Mouse (Mus musculus): ENCODE results near the gene Arhgap24. TPM values are rescaled to one million over a fixed set of nuclear protein-coding genes. Genes with fewer than 3 reads are reported as not detected.

Arhgap24 gene
- polyA plus RNA-seq, 1 experiment from 2014 or later = 6.7 TPM

DNA sequence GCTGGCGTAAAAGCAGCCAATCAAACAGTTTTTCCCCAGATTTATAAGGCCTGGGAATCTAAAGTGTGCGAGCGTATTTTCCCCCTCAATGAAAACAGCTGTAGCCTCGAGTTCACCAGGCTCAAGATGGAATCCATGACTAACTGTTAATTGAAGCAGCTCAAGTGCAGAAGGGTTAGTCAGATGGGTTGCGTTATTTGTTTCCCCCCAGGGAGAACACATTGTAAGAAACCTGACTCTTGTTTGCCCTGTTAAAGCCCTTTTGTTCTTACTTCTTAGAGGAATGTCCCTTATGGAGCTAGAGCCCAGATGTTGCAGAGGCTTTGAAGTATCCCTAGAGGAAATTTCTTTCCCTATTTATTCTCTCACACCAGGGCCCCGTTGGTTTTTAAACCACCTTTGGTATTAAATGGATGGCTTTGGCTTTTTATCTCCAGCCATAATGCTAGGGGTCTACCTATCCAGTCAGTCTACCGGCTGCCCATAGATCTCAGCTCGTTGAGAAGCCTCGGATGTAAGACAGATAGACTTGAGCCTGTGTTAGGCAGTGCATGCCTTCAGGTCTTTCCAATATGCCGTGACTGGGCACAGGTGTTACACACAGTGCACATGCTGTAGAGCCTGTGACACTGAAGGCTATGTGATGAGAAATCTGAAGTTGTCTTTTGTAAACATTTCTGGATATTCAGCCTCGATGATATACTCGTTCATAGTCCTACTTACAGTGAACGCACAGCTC, 184.0 kb downstream of the Arhgap24 start:
- Histone ChIP-seq H3K4me2 (replicated peaks; ENCODE audit: low read depth, low read length) (no peak overlapping the region), H3K36me3 (ENCODE audit: control insufficient read depth, insufficient read depth, low read length) (no peaks in the 10 kb centered on the region), H3K4me1 (replicated peaks; ENCODE audit: control insufficient read depth, insufficient read depth, low read length) (no peaks in the 10 kb centered on the region), H3K9me3 (ENCODE audit: control insufficient read depth, low read length) (no peaks in the 10 kb centered on the region), H3K9ac (ENCODE audit: low read depth, low read length) (no peak overlapping the region), H3K27me3 (ENCODE audit: control insufficient read depth, insufficient read depth, low read length) (no peaks in the 10 kb centered on the region), H3K4me3 (ENCODE audit: low read depth, low read length) (no peak overlapping the region), H3K27ac (ENCODE audit: low read depth, low read length) (no peak overlapping the region)
- peak; percentile 13 for DNase-seq (ENCODE audit: low spot score)
- ATAC-seq (ENCODE audit: low FRiP score) = no peak
- whole genome bisulfite sequencing = 48% methylated on average over 13 of the region's 13 CpGs

DNA sequence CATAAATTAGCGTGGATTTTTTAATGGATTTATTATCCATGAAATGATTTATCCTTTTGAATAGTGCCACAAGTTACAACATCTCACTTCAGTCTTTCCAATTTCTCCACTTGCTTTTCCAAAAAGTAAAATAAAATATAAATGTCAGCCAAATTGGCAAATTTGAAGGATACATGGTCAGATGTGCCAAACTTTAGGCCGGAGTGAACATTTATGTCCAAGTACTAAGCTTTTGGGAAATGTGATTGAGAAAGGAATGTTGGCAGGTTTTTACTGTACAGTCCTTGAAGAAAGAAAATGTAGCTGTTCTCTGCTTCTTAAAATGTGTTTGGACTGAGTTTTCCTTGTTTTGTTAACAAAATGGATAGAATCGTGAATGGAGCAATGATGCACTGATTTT, 185.7 kb downstream of the Arhgap24 start:
- ATAC-seq (ENCODE audit: low FRiP score) = no peak
- Histone ChIP-seq H3K9me3 (ENCODE audit: control insufficient read depth, low read length) (no peaks in the 10 kb centered on the region), H3K27me3 (ENCODE audit: control insufficient read depth, insufficient read depth, low read length) (no peaks in the 10 kb centered on the region), H3K4me3 (ENCODE audit: low read depth, low read length) (no peak overlapping the region), H3K4me2 (replicated peaks; ENCODE audit: low read depth, low read length) (no peak overlapping the region), H3K27ac (ENCODE audit: low read depth, low read length) (no peak overlapping the region), H3K4me1 (replicated peaks; ENCODE audit: control insufficient read depth, insufficient read depth, low read length) (no peaks in the 10 kb centered on the region), H3K36me3 (ENCODE audit: control insufficient read depth, insufficient read depth, low read length) (no peaks in the 10 kb centered on the region), H3K9ac (ENCODE audit: low read depth, low read length) (no peak overlapping the region)
- 88% methylated on average over 3 of the region's 3 CpGs for WGBS
- DNase-seq (ENCODE audit: low spot score) = no peak

DNA sequence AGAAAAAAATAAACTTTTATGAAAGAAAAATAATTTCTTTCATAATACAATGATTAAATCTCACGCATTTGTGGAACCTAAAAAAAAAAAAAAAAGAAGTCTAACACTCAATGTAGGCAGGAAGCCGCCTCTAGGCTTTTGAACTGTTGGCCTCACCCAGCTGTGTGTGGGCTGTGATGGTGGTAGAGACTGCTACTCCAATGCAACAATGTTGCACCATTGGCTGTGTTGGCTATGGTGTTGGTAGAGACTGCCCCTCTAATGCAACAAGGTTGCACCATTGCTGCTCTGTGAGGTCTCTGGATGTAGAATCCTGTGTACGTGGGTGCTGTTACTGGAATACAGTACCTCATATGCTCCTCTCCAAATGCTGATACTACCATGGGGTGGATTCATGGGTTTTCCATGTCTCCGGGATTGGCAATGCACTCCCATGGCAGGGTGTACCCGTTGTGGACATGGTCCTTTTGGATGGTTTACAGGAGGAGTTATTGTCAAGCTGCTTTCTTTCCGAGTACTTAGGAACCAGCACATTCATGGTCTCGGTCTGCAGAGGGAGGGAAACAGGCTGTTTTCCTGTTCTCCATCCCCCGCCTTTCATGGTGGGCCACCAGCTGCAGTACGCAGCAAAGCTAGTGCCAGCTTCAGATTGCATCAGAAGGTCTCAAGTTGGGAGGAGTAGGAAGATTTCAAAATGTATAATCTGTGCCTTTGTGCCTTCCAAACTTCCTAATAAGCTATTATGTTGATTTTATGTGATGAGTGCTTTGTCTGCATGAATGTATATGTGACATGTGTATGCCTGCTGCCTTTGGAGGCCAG, 186.8 kb downstream of the Arhgap24 start:
- 90% methylated on average over 9 of the region's 9 CpGs for WGBS
- no peak for DNase-seq (ENCODE audit: low spot score)
- Histone ChIP-seq H3K27me3 (ENCODE audit: control insufficient read depth, insufficient read depth, low read length) (no peaks in the 10 kb centered on the region), H3K9ac (ENCODE audit: low read depth, low read length) (no peak overlapping the region), H3K4me3 (ENCODE audit: low read depth, low read length) (no peak overlapping the region), H3K36me3 (ENCODE audit: control insufficient read depth, insufficient read depth, low read length) (no peaks in the 10 kb centered on the region), H3K9me3 (ENCODE audit: control insufficient read depth, low read length) (no peaks in the 10 kb centered on the region), H3K27ac (ENCODE audit: low read depth, low read length) (no peak overlapping the region), H3K4me1 (replicated peaks; ENCODE audit: control insufficient read depth, insufficient read depth, low read length) (no peaks in the 10 kb centered on the region), H3K4me2 (replicated peaks; ENCODE audit: low read depth, low read length) (no peak overlapping the region)
- no peak for ATAC-seq (ENCODE audit: low FRiP score)

DNA sequence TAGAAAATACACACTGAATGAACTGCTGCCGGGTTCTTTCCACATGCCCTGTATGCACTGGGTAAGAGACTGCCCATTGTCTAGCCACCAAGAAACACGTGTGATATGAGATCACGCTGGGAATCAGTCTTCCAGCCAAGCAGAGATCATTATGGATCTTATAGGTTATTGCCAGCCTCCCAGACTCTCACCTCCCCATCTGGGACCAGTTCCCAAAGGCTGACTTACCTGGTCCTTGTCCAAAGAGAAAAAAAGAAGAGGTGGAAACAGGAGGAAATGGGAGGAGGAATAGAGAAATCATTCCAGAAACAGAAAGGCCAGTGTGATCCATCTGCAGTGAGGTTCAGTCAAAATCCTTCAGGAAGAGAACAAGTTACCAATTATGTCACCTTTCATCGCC, 189.0 kb downstream of the Arhgap24 start:
- Histone ChIP-seq H3K4me1 (replicated peaks; ENCODE audit: control insufficient read depth, insufficient read depth, low read length) (no peaks in the 10 kb centered on the region), H3K9me3 (ENCODE audit: control insufficient read depth, low read length) (no peaks in the 10 kb centered on the region), H3K4me2 (replicated peaks; ENCODE audit: low read depth, low read length) (no peak overlapping the region), H3K4me3 (ENCODE audit: low read depth, low read length) (no peak overlapping the region), H3K9ac (ENCODE audit: low read depth, low read length) (no peak overlapping the region), H3K27me3 (ENCODE audit: control insufficient read depth, insufficient read depth, low read length) (no peaks in the 10 kb centered on the region), H3K27ac (ENCODE audit: low read depth, low read length) (no peak overlapping the region), H3K36me3 (ENCODE audit: control insufficient read depth, insufficient read depth, low read length) (no peaks in the 10 kb centered on the region)
- DNase-seq (ENCODE audit: low spot score) (no peak), ATAC-seq (ENCODE audit: low FRiP score) (no peak)
- WGBS = 87% methylated on average over 4 of the region's 4 CpGs

DNA sequence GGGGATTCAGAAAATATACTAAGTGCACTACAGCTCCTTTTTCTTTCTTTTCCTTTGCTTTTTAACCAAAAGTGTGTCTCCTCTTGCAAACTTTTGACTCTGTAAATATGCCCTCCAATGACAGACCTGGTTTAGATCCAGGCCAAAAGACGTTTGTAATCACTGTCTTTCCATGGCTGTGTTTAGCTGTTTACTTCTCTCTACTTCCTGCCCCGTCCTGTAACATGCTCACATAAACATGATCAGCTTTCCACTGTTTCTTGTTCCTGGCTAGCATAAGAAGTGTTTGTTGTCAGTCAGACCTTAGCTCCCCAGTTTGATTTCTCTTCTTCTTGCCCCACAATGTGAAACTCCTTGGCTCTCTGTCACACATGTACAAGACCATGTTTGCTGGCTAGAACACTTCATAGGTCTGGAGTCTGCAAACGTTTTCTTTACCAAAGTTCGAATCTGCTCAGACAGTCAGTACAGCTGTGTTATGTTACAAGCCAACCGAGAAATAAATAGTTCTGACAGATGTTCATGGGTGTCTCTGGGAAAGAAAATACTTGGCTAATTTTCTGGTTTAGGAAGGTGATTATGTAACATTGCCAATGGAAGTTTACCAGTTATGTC, 189.6 kb downstream of the Arhgap24 start:
- Histone ChIP-seq H3K27me3 (ENCODE audit: control insufficient read depth, insufficient read depth, low read length) (no peaks in the 10 kb centered on the region), H3K9ac (ENCODE audit: low read depth, low read length) (no peak overlapping the region), H3K4me3 (ENCODE audit: low read depth, low read length) (no peak overlapping the region), H3K9me3 (ENCODE audit: control insufficient read depth, low read length) (no peaks in the 10 kb centered on the region), H3K4me2 (replicated peaks; ENCODE audit: low read depth, low read length) (no peak overlapping the region), H3K4me1 (replicated peaks; ENCODE audit: control insufficient read depth, insufficient read depth, low read length) (no peaks in the 10 kb centered on the region), H3K36me3 (ENCODE audit: control insufficient read depth, insufficient read depth, low read length) (no peaks in the 10 kb centered on the region), H3K27ac (ENCODE audit: low read depth, low read length) (no peak overlapping the region)
- no peak for DNase-seq (ENCODE audit: low spot score)
- ATAC-seq (ENCODE audit: low FRiP score) = no peak
- WGBS = 71% methylated on average over 5 of the region's 5 CpGs

DNA sequence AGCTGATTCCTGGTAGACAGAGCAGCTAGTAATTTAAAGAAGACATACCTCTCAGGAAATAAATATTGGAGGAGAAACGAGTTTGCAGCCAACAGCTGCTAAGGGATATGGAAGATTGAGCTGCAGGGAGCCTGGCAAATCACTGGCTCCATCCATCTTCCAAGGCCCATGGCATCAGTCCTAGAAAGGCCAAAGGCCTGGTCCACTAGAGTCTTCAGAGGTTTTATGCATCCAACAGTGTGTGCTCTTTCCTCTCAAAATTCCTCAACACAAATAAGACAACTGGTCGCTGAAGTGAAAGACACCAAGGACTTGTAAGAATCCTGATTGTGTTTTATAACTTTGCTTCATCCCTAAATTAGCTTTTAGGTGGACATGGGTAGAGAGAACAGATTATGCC, 194.1 kb downstream of the Arhgap24 start:
- H3K27me3 ChIP-seq (ENCODE audit: control insufficient read depth, insufficient read depth, low read length) = no peaks in the 10 kb centered on the region
- no peaks in the 10 kb centered on the region for H3K4me1 ChIP-seq (replicated peaks; ENCODE audit: control insufficient read depth, insufficient read depth, low read length)
- H3K4me3 ChIP-seq (ENCODE audit: low read depth, low read length) = no peak overlapping the region
- H3K9me3 ChIP-seq (ENCODE audit: control insufficient read depth, low read length) = no peaks in the 10 kb centered on the region
- WGBS = 72% methylated on average over 2 of the region's 2 CpGs
- no peak overlapping the region for H3K27ac ChIP-seq (ENCODE audit: low read depth, low read length)
- DNase-seq (ENCODE audit: low spot score) (no peak), ATAC-seq (ENCODE audit: low FRiP score) (no peak)
- no peak overlapping the region for H3K9ac ChIP-seq (ENCODE audit: low read depth, low read length)
- no peaks in the 10 kb centered on the region for H3K36me3 ChIP-seq (ENCODE audit: control insufficient read depth, insufficient read depth, low read length)
- no peak overlapping the region for H3K4me2 ChIP-seq (replicated peaks; ENCODE audit: low read depth, low read length)

DNA sequence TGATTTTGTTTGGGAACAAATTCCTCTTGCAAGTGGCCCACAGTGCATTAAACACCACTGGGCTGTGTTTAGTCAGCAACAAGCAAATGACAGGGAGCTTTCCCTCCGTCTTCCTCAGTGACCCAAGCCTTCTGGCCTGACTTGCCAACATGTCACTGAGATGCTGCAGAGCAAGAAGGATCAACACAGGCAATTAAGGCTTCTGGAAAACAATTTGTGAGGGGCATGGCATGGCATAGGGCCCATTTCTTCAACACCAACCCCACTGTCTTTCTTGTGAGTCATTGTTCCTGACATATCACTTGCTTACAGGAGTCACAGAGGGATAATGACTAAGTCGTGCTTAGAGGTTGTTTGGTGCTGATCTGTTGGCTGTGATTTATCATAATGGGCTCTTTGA, 196.0 kb downstream of the Arhgap24 start:
- no peak overlapping the region for H3K9ac ChIP-seq (ENCODE audit: low read depth, low read length)
- H3K4me2 ChIP-seq (replicated peaks; ENCODE audit: low read depth, low read length) = no peak overlapping the region
- DNase-seq (ENCODE audit: low spot score) = no peak
- ATAC-seq (ENCODE audit: low FRiP score) = no peak
- no peak overlapping the region for H3K4me3 ChIP-seq (ENCODE audit: low read depth, low read length)
- H3K27ac ChIP-seq (ENCODE audit: low read depth, low read length) = no peak overlapping the region
- 68% methylated on average over 2 of the region's 2 CpGs for WGBS
- no peaks in the 10 kb centered on the region for H3K9me3 ChIP-seq (ENCODE audit: control insufficient read depth, low read length)
- H3K27me3 ChIP-seq (ENCODE audit: control insufficient read depth, insufficient read depth, low read length) = no peaks in the 10 kb centered on the region
- no peaks in the 10 kb centered on the region for H3K36me3 ChIP-seq (ENCODE audit: control insufficient read depth, insufficient read depth, low read length)
- no peaks in the 10 kb centered on the region for H3K4me1 ChIP-seq (replicated peaks; ENCODE audit: control insufficient read depth, insufficient read depth, low read length)

DNA sequence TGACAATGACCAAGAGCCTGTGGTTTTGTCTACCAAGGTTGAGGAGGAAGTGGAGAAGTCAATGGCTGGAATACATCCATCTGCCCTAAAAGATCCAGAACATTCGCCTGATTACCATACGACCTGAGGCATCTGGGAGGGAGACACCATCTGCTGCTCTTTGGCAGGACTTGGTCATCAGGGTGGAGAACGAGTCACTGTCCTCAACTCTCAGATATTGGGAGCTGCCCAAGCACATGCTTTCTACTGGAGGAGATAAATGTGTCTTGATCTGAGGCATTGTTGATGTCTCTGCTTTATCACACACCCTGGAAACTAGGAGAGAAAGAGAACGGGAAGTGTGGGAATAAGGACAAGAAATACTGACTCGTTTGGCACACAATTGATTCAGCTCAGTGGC, 206.5 kb downstream of the Arhgap24 start:
- DNase-seq (ENCODE audit: low spot score) (no peak), ATAC-seq (ENCODE audit: low FRiP score) (no peak)
- H3K27ac ChIP-seq (ENCODE audit: low read depth, low read length) = no peak overlapping the region
- no peaks in the 10 kb centered on the region for H3K36me3 ChIP-seq (ENCODE audit: control insufficient read depth, insufficient read depth, low read length)
- H3K4me3 ChIP-seq (ENCODE audit: low read depth, low read length) = no peak overlapping the region
- no peaks in the 10 kb centered on the region for H3K9me3 ChIP-seq (ENCODE audit: control insufficient read depth, low read length)
- H3K27me3 ChIP-seq (ENCODE audit: control insufficient read depth, insufficient read depth, low read length) = no peaks in the 10 kb centered on the region
- no peak overlapping the region for H3K4me2 ChIP-seq (replicated peaks; ENCODE audit: low read depth, low read length)
- H3K4me1 ChIP-seq (replicated peaks; ENCODE audit: control insufficient read depth, insufficient read depth, low read length) = no peaks in the 10 kb centered on the region
- 81% methylated on average over 5 of the region's 5 CpGs for WGBS
- no peak overlapping the region for H3K9ac ChIP-seq (ENCODE audit: low read depth, low read length)
